Mouse (Mus musculus): ENCODE measurements around the gene Tpr.

DNA sequence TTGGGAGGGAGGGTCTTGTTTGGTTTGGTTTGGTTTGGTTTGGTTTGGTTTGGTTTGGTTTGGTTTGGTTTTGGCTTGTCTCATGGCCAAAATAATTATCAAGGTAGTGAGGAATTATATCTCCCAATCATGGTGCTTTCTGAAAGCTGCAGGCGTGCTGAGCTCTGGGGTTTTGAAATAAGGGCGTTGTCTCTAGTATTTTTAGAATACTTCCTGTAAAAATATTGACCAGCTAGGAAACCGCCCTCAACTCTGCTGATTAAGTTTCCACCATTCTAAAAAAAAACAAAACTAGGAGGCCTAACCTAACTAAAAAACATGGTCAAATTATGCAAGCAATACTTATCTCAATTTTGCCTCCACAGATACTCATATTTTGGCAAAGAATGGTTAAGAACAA is 67.0 kb downstream of the Tpr start:
- no peak for TF ChIP-seq GATA1 (IDR thresholded peaks at IDR 0.05; ENCODE audit: low read length)
- TF ChIP-seq TAL1 (IDR thresholded peaks at IDR 0.05; ENCODE audit: low read length) = no peak

All from erythroblast, embryonic 14.5 days (primary cell).